Mouse (Mus musculus) liver, embryonic 14.5 days (tissue): Measurements from ENCODE around the gene Entpd6.

Source experiments
- CTCF ChIP-seq: IDR thresholded peaks from 2 replicates; pipeline ENCODE4 v1.5.1; 2016; ENCODE audit warnings: antibody characterized with exemption, low read depth, control low read depth
- EP300 ChIP-seq: IDR thresholded peaks from 2 replicates; pipeline ENCODE4 v1.6.1; 2016; ENCODE audit warnings: antibody characterized with exemption, low read depth

GRCm38 (mm10) chr2:150768678-150769077 lies 19.8 kb downstream of the Entpd6 start:
- no peak for TF ChIP-seq CTCF
- 0 out of 2 replicates have a peak, but pooled peaks have one; percentile 19 for TF ChIP-seq EP300
